Mouse (Mus musculus) forebrain, embryonic 16.5 days (tissue): ENCODE results near the gene Gm20532. TPM values are rescaled to one million over a fixed set of nuclear protein-coding genes. Genes with fewer than 3 reads are reported as not detected.

Source experiments
- ATAC-seq: fragments of 200-750 bp; cut with Nextera tagmentation; 2 replicates; pipeline ENCODE4 v1.8.0; 2017; ENCODE audit warnings: mild to moderate bottlenecking, moderate library complexity
- H3K27ac ChIP-seq: fragments of 300-500 bp; sonication (generic); 2 replicates; pipeline ENCODE4 v1.5.1; 2014; ENCODE audit warnings: low read length, control low read depth
- H3K27me3 ChIP-seq: fragments of 300-500 bp; sonication (generic); replicated peaks from 2 replicates; pipeline ENCODE4 v1.6.1; 2014; ENCODE audit warnings: low read length; ENCODE audit not compliant: control insufficient read depth, insufficient read depth
- H3K36me3 ChIP-seq: fragments of 300-500 bp; sonication (generic); 2 replicates; pipeline ENCODE4 v1.6.1; 2014; ENCODE audit not compliant: control insufficient read depth, insufficient read depth
- H3K4me1 ChIP-seq: fragments of 300-500 bp; sonication (generic); replicated peaks from 2 replicates; pipeline ENCODE4 v1.6.1; 2014; ENCODE audit warnings: low read length; ENCODE audit not compliant: control insufficient read depth, insufficient read depth
- H3K4me2 ChIP-seq: fragments of 300-500 bp; sonication (generic); 2 replicates; pipeline ENCODE4 v1.6.1; 2014; ENCODE audit warnings: mild to moderate bottlenecking, low read length, control low read depth
- H3K4me3 ChIP-seq: fragments of 300-500 bp; sonication (generic); replicated peaks from 2 replicates; pipeline ENCODE4 v1.5.1; 2014; ENCODE audit warnings: mild to moderate bottlenecking, low read length, control low read depth
- H3K9ac ChIP-seq: fragments of 300-500 bp; sonication (generic); replicated peaks from 2 replicates; pipeline ENCODE4 v1.6.1; 2014; ENCODE audit warnings: low read depth, low read length, control low read depth
- H3K9me3 ChIP-seq: fragments of 300-500 bp; sonication (generic); 2 replicates; pipeline ENCODE4 v1.6.1; 2016; ENCODE audit warnings: low read length; ENCODE audit not compliant: control insufficient read depth
- WGBS: fragments of 180-500 bp; shearing (Covaris S2); extraction: QIAGEN DNeasy Blood & Tissue Kit; methylation state at CpG from one replicate; pipeline ENCODE4 v1.1.7; 2014; 5-methylcytosine and 5-hydroxymethylcytosine counted together
- polyA plus RNA-seq: library from polyadenylated mRNA; unstranded; fragments of >200 nt; fragmentation: Nextera tagmentation; extraction: Ambion mirVana; gene quantifications from 2 replicates; pipeline ENCODE4 v1.2.1, GENCODE M21; 2015

Gene Gm20532
- polyA plus RNA-seq, 1 experiment from 2014 or later, result not detected

GRCm38 (mm10) chr2:26550205-26550604 is 36.2 kb upstream of the Gm20532 start:
- ATAC-seq, result no peak
- Histone ChIP-seq H3K4me3 (no peak overlapping the region), H3K27me3 (no peaks in the 10 kb centered on the region), H3K4me2 (no peak overlapping the region), H3K9ac (no peak overlapping the region), H3K27ac (no peak overlapping the region), H3K36me3 (no peaks in the 10 kb centered on the region), H3K4me1 (peaks cover 4% of the 10 kb centered on the region; the same call in 1 of the 2 replicates), H3K9me3 (no peaks in the 10 kb centered on the region)
- 70% methylated on average over 3 of the region's 3 CpGs for WGBS

GRCm38 (mm10) chr2:26550777-26551176 is 35.7 kb upstream of the Gm20532 start:
- no peak for ATAC-seq
- H3K27me3 ChIP-seq, result no peaks in the 10 kb centered on the region
- H3K4me2 ChIP-seq, result no peak overlapping the region
- H3K36me3 ChIP-seq, result no peaks in the 10 kb centered on the region
- WGBS, result 64% methylated on average over 3 of the region's 3 CpGs
- no peaks in the 10 kb centered on the region for H3K9me3 ChIP-seq
- H3K4me3 ChIP-seq, result no peak overlapping the region
- H3K27ac ChIP-seq, result no peak overlapping the region
- H3K4me1 ChIP-seq, result peaks cover 4% of the 10 kb centered on the region; the same call in 1 of the 2 replicates
- H3K9ac ChIP-seq, result no peak overlapping the region

GRCm38 (mm10) chr2:26551446-26551845 is 35.0 kb upstream of the Gm20532 start:
- Histone ChIP-seq H3K27ac (no peak overlapping the region), H3K4me1 (peaks cover 4% of the 10 kb centered on the region; the same call in 1 of the 2 replicates), H3K36me3 (no peaks in the 10 kb centered on the region), H3K4me3 (no peak overlapping the region), H3K9ac (no peak overlapping the region), H3K9me3 (no peaks in the 10 kb centered on the region), H3K4me2 (no peak overlapping the region), H3K27me3 (no peaks in the 10 kb centered on the region)
- 77% methylated on average over 8 of the region's 8 CpGs for WGBS
- ATAC-seq, result no peak

DNA sequence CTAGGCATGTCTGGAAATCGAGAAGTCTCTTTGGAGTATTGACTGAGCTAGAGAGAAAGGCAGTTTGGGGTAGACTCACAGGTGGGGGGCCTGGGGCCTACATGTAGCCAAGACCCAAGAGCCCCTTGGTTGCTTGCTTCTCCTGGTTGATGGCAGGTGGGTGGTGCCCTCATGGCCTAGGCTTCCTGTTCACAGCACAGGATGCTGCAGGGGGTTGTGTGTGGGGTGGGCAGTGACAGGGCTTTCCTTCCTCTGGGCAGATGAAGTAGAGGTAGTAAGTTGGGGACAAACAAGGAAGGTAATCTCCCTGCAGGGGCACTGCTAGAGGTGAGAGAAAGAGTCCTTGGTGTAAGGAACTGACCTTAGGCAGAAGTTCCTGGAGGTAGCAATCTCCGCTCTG is 34.4 kb upstream of the Gm20532 start:
- Histone ChIP-seq H3K27me3 (no peaks in the 10 kb centered on the region), H3K4me3 (no peak overlapping the region), H3K9ac (no peak overlapping the region), H3K4me2 (no peak overlapping the region), H3K36me3 (no peaks in the 10 kb centered on the region), H3K4me1 (peaks cover 4% of the 10 kb centered on the region; the same call in 1 of the 2 replicates), H3K9me3 (no peaks in the 10 kb centered on the region), H3K27ac (no peak overlapping the region)
- no peak for ATAC-seq
- WGBS, result 90% methylated on average over 2 of the region's 2 CpGs

- WGBS, result 81% methylated on average over 9 of the region's 9 CpGs
- Histone ChIP-seq H3K9ac (no peak overlapping the region), H3K4me3 (no peak overlapping the region), H3K27me3 (no peaks in the 10 kb centered on the region), H3K36me3 (no peaks in the 10 kb centered on the region), H3K9me3 (no peaks in the 10 kb centered on the region), H3K27ac (no peak overlapping the region), H3K4me2 (no peak overlapping the region), H3K4me1 (peaks cover 4% of the 10 kb centered on the region; the same call in 1 of the 2 replicates)
- no peak for ATAC-seq
These were observed 32.5 kb upstream of the Gm20532 start for GRCm38 (mm10) chr2:26553904-26554303.

- Histone ChIP-seq H3K9me3 (no peaks in the 10 kb centered on the region), H3K4me2 (no peak overlapping the region), H3K27me3 (no peaks in the 10 kb centered on the region), H3K27ac (no peak overlapping the region), H3K4me3 (no peak overlapping the region), H3K36me3 (no peaks in the 10 kb centered on the region), H3K9ac (no peak overlapping the region), H3K4me1 (peaks cover 4% of the 10 kb centered on the region; the same call in 1 of the 2 replicates)
- 83% methylated on average over 4 of the region's 4 CpGs for WGBS
- no peak for ATAC-seq
These were observed 31.4 kb upstream of the Gm20532 start for GRCm38 (mm10) chr2:26555076-26555475.

DNA sequence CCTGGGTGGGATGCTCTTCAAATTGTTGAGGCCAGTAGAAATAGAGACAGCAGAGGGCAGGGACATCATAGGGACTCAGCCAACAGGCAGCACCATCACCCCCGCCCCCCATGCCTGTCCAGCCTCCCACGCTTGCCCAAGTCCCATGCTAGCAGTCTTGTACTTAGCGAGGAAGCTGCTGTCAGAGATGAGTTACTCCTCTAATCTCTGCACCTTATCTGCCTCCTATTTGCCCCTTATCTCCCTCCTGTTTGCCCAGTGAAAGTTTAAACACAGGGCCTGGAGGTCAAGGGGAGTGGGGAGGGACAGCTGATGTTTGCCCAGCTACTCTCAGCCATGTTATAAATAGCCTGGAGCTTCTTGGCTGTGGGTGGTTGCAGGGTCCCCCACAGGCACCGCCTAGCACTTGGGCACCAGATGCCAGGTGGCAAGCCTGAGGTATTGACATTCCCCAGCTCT is 29.9 kb upstream of the Gm20532 start:
- H3K4me3 ChIP-seq, result no peak overlapping the region
- no peaks in the 10 kb centered on the region for H3K9me3 ChIP-seq
- no peaks in the 10 kb centered on the region for H3K36me3 ChIP-seq
- H3K27me3 ChIP-seq, result no peaks in the 10 kb centered on the region
- H3K9ac ChIP-seq, result no peak overlapping the region
- H3K27ac ChIP-seq, result no peak overlapping the region
- WGBS, result 74% methylated on average over 4 of the region's 4 CpGs
- H3K4me2 ChIP-seq, result no peak overlapping the region
- ATAC-seq, result no peak
- 0 out of 2 replicates have a peak, but pooled peaks cover 3% of the 10 kb centered on the region for H3K4me1 ChIP-seq

DNA sequence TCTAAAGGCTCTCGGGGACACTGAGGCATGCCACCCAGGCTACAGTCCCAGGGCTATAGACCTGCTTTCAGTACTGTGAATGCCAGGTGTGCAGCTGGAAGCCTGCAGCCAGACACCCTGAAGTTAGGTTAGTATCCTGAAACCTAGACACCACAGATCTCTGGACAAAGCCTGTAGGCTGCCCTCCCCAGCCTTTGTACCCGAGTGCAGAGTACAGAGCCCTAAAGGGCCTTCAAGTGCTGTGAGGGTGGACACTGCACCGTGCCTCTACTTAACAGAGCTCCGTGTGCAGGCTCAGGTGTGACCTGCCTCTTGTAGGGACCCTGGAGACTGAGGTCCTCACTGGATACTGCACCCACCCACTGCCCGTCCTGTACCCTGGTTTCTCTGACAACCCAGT is 25.9 kb upstream of the Gm20532 start:
- H3K36me3 ChIP-seq, result no peaks in the 10 kb centered on the region
- H3K4me2 ChIP-seq, result no peak overlapping the region
- WGBS, result 75% methylated on average over 5 of the region's 5 CpGs
- no peak overlapping the region for H3K4me3 ChIP-seq
- 0 out of 2 replicates have a peak, but pooled peaks cover 6% of the 10 kb centered on the region for H3K4me1 ChIP-seq
- no peaks in the 10 kb centered on the region for H3K27me3 ChIP-seq
- H3K27ac ChIP-seq, result no peak overlapping the region
- no peak for ATAC-seq
- H3K9me3 ChIP-seq, result no peaks in the 10 kb centered on the region
- H3K9ac ChIP-seq, result no peak overlapping the region

- Histone ChIP-seq H3K4me2 (no peak overlapping the region), H3K9ac (no peak overlapping the region), H3K27me3 (no peaks in the 10 kb centered on the region), H3K4me3 (no peak overlapping the region), H3K27ac (no peak overlapping the region), H3K4me1 (0 out of 2 replicates have a peak, but pooled peaks cover 6% of the 10 kb centered on the region), H3K9me3 (no peaks in the 10 kb centered on the region), H3K36me3 (no peaks in the 10 kb centered on the region)
- WGBS, result 38% methylated on average over 6 of the region's 6 CpGs
- peak; percentile 75; the same call in 1 of the 2 replicates for ATAC-seq
These were observed 25.0 kb upstream of the Gm20532 start for GRCm38 (mm10) chr2:26561351-26562016.
